Mouse (Mus musculus) forebrain, embryonic 16.5 days (tissue): Measurements from ENCODE around the gene Psmc3. TPM values are rescaled to one million over a fixed set of nuclear protein-coding genes. Genes with fewer than 3 reads are reported as not detected.
"Not testable (repeated sequence)": the region's sequence is repeated elsewhere in the genome, so short reads cannot be mapped to it uniquely, and the experiment has no call there.

Experiments used
- ATAC-seq: fragments of 200-750 bp; cut with Nextera tagmentation; 2 replicates; pipeline ENCODE4 v1.8.0; 2017; ENCODE audit warnings: mild to moderate bottlenecking, moderate library complexity
- H3K27ac ChIP-seq: fragments of 300-500 bp; sonication (generic); 2 replicates; pipeline ENCODE4 v1.5.1; 2014; ENCODE audit warnings: low read length, control low read depth
- H3K27me3 ChIP-seq: fragments of 300-500 bp; sonication (generic); replicated peaks from 2 replicates; pipeline ENCODE4 v1.6.1; 2014; ENCODE audit warnings: low read length; ENCODE audit not compliant: control insufficient read depth, insufficient read depth
- H3K36me3 ChIP-seq: fragments of 300-500 bp; sonication (generic); 2 replicates; pipeline ENCODE4 v1.6.1; 2014; ENCODE audit not compliant: control insufficient read depth, insufficient read depth
- H3K4me1 ChIP-seq: fragments of 300-500 bp; sonication (generic); replicated peaks from 2 replicates; pipeline ENCODE4 v1.6.1; 2014; ENCODE audit warnings: low read length; ENCODE audit not compliant: control insufficient read depth, insufficient read depth
- H3K4me2 ChIP-seq: fragments of 300-500 bp; sonication (generic); 2 replicates; pipeline ENCODE4 v1.6.1; 2014; ENCODE audit warnings: mild to moderate bottlenecking, low read length, control low read depth
- H3K4me3 ChIP-seq: fragments of 300-500 bp; sonication (generic); replicated peaks from 2 replicates; pipeline ENCODE4 v1.5.1; 2014; ENCODE audit warnings: mild to moderate bottlenecking, low read length, control low read depth
- H3K9ac ChIP-seq: fragments of 300-500 bp; sonication (generic); replicated peaks from 2 replicates; pipeline ENCODE4 v1.6.1; 2014; ENCODE audit warnings: low read depth, low read length, control low read depth
- H3K9me3 ChIP-seq: fragments of 300-500 bp; sonication (generic); 2 replicates; pipeline ENCODE4 v1.6.1; 2016; ENCODE audit warnings: low read length; ENCODE audit not compliant: control insufficient read depth
- WGBS: fragments of 180-500 bp; shearing (Covaris S2); extraction: QIAGEN DNeasy Blood & Tissue Kit; methylation state at CpG from one replicate; pipeline ENCODE4 v1.1.7; 2014; 5-methylcytosine and 5-hydroxymethylcytosine counted together
- polyA plus RNA-seq: library from polyadenylated mRNA; unstranded; fragments of >200 nt; fragmentation: Nextera tagmentation; extraction: Ambion mirVana; gene quantifications from 2 replicates; pipeline ENCODE4 v1.2.1, GENCODE M21; 2015

The Psmc3 gene
- polyA plus RNA-seq, result 236 and 238 TPM in 2 replicates

GRCm38 (mm10) chr2:91053934-91054382 is at the start of gene Psmc3:
Gene Psmc3, plus strand, starts transcription at chr2:91054009.
- peak within 1 kb of the TSS; percentile 81 for H3K4me2 ChIP-seq
- H3K27me3 ChIP-seq, result no peaks in the 10 kb centered on the region
- ATAC-seq, result peak; percentile 99
- H3K9ac ChIP-seq, result peak within 1 kb of the TSS; percentile 82
- 0% methylated on average over 40 of the region's 40 CpGs for WGBS
- no peaks in the 10 kb centered on the region for H3K9me3 ChIP-seq
- peaks cover 23% of the 10 kb centered on the region for H3K36me3 ChIP-seq
- H3K4me3 ChIP-seq, result peak within 1 kb of the TSS; percentile 81
- H3K4me1 ChIP-seq, result peaks cover 14% of the 10 kb centered on the region
- H3K27ac ChIP-seq, result peak within 1 kb of the TSS; percentile 89

GRCm38 (mm10) chr2:91008536-91008935 is 45.3 kb upstream of the Psmc3 start:
- H3K4me3 ChIP-seq, result no peak overlapping the region
- no peak for ATAC-seq
- no peaks in the 10 kb centered on the region for H3K9me3 ChIP-seq
- H3K27ac ChIP-seq, result no peak overlapping the region
- H3K36me3 ChIP-seq, result peaks cover 53% of the 10 kb centered on the region
- 94% methylated on average over 8 of the region's 8 CpGs for WGBS
- no peak overlapping the region for H3K9ac ChIP-seq
- no peaks in the 10 kb centered on the region for H3K4me1 ChIP-seq
- no peaks in the 10 kb centered on the region for H3K27me3 ChIP-seq
- H3K4me2 ChIP-seq, result no peak overlapping the region

GRCm38 (mm10) chr2:91013881-91014280 is 39.9 kb upstream of the Psmc3 start:
- Histone ChIP-seq H3K9me3 (no peaks in the 10 kb centered on the region), H3K9ac (no peak overlapping the region), H3K4me2 (no peak overlapping the region), H3K4me3 (no peak overlapping the region), H3K4me1 (no peaks in the 10 kb centered on the region; the same call in 1 of the 2 replicates), H3K27ac (no peak overlapping the region), H3K36me3 (peaks cover 39% of the 10 kb centered on the region), H3K27me3 (no peaks in the 10 kb centered on the region)
- no peak for ATAC-seq
- 96% methylated on average over 2 of the region's 2 CpGs for WGBS

GRCm38 (mm10) chr2:91015386-91015785 is 38.4 kb upstream of the Psmc3 start:
- H3K36me3 ChIP-seq, result peaks cover 35% of the 10 kb centered on the region
- H3K4me2 ChIP-seq, result no peak overlapping the region
- no peak overlapping the region for H3K27ac ChIP-seq
- H3K9ac ChIP-seq, result no peak overlapping the region
- H3K4me3 ChIP-seq, result no peak overlapping the region
- no peaks in the 10 kb centered on the region; the same call in 1 of the 2 replicates for H3K4me1 ChIP-seq
- no peak for ATAC-seq
- WGBS, result 73% methylated on average over 4 of the region's 4 CpGs
- H3K27me3 ChIP-seq, result no peaks in the 10 kb centered on the region
- H3K9me3 ChIP-seq, result no peaks in the 10 kb centered on the region

- no peak overlapping the region for H3K27ac ChIP-seq
- WGBS, result 74% methylated on average over 8 of the region's 8 CpGs
Measured at GRCm38 (mm10) chr2:91018061-91018788, 35.6 kb upstream of the Psmc3 start.

GRCm38 (mm10) chr2:91019911-91020310 is 33.9 kb upstream of the Psmc3 start:
- Histone ChIP-seq H3K27me3 (no peaks in the 10 kb centered on the region), H3K27ac (no peak overlapping the region), H3K4me3 (no peak overlapping the region), H3K4me2 (no peak overlapping the region), H3K9ac (no peak overlapping the region), H3K36me3 (peaks cover 8% of the 10 kb centered on the region; the same call in 1 of the 2 replicates), H3K9me3 (no peaks in the 10 kb centered on the region), H3K4me1 (no peaks in the 10 kb centered on the region; the same call in 1 of the 2 replicates)
- ATAC-seq, result no peak
- 90% methylated on average over 3 of the region's 3 CpGs for WGBS

More at GRCm38 (mm10) chr2:91018061-91018788, 35.6 kb upstream of the Psmc3 start:
- no peak overlapping the region for H3K9ac ChIP-seq
- no peak overlapping the region for H3K4me2 ChIP-seq
- no peaks in the 10 kb centered on the region for H3K27me3 ChIP-seq
- H3K4me1 ChIP-seq, result no peaks in the 10 kb centered on the region; the same call in 1 of the 2 replicates
- no peak overlapping the region for H3K4me3 ChIP-seq
- ATAC-seq, result no peak
- peaks cover 23% of the 10 kb centered on the region for H3K36me3 ChIP-seq
- H3K9me3 ChIP-seq, result no peaks in the 10 kb centered on the region

GRCm38 (mm10) chr2:91022266-91022665 is 31.5 kb upstream of the Psmc3 start:
- not testable (repeated sequence) for ATAC-seq, H3K9me3 ChIP-seq, H3K4me2 ChIP-seq, H3K27me3 ChIP-seq, H3K4me3 ChIP-seq, H3K36me3 ChIP-seq, H3K9ac ChIP-seq, H3K4me1 ChIP-seq, H3K27ac ChIP-seq
- WGBS, result 97% methylated on average over 7 of the region's 7 CpGs

- peaks cover 3% of the 10 kb centered on the region; the same call in 1 of the 2 replicates for H3K36me3 ChIP-seq
- H3K4me1 ChIP-seq, result no peaks in the 10 kb centered on the region; the same call in 1 of the 2 replicates
- no peaks in the 10 kb centered on the region for H3K9me3 ChIP-seq
- no peaks in the 10 kb centered on the region for H3K27me3 ChIP-seq
- no peak for ATAC-seq
- H3K9ac ChIP-seq, result no peak overlapping the region
- no peak overlapping the region for H3K4me3 ChIP-seq
- WGBS, result 71% methylated on average over 2 of the region's 2 CpGs
- H3K27ac ChIP-seq, result no peak overlapping the region
- H3K4me2 ChIP-seq, result no peak overlapping the region
Measured at GRCm38 (mm10) chr2:91023131-91023530, 30.7 kb upstream of the Psmc3 start.

- no peak overlapping the region for H3K4me2 ChIP-seq
- no peak for ATAC-seq
- H3K9me3 ChIP-seq, result no peaks in the 10 kb centered on the region
- peaks cover 3% of the 10 kb centered on the region; the same call in 1 of the 2 replicates for H3K36me3 ChIP-seq
- no peaks in the 10 kb centered on the region for H3K27me3 ChIP-seq
- H3K27ac ChIP-seq, result no peak overlapping the region
- no peaks in the 10 kb centered on the region for H3K4me1 ChIP-seq
- no peak overlapping the region for H3K9ac ChIP-seq
- no peak overlapping the region for H3K4me3 ChIP-seq
- WGBS, result 100% methylated on average over 1 of the region's 1 CpGs
Measured at GRCm38 (mm10) chr2:91023956-91024355, 29.9 kb upstream of the Psmc3 start.
